ENCODE assay signal across 28 mouse cellular contexts in genomic region chr8:27903796-27904195, GRCm38 (mm10).
A peak's percentile ranks its signal among the peaks of the same experiment; 100 is the strongest.
DNase-seq lines count a peak whose midpoint lies in the region; ATAC-seq and TF ChIP-seq lines count a peak whose summit lies in the region.
"Had no signal": no experiment of that assay in that cellular context is flagged by ENCODE, and none has a peak within 500 bp of the region (broad histone marks: within the 10 kb centered on the region; RNA-seq: fewer than 3 reads in every experiment).

No protein-coding gene starts in this region.

- H3K4me3 ChIP-seq in hindbrain, embryonic 11.5 days (ENCODE audit: low read depth, low read length), result no peak overlapping the region
- no peak overlapping the region for H3K4me3 ChIP-seq in hindbrain, embryonic 13.5 days
- H3K4me3 ChIP-seq in ES-E14 (ENCODE audit: insufficient read depth in 1 of 2, low read depth in 1 of 2, low read length in 2 of 2, poor library complexity in 1 of 2, severe bottlenecking in 1 of 2), result no peak overlapping the region
- H3K4me3 ChIP-seq in thymus, adult 2 months (ENCODE audit: control insufficient read depth, insufficient read depth, low read length), result no peak overlapping the region
- H3K4me3 ChIP-seq: embryonic facial prominence, embryonic 13.5 days; forebrain, embryonic 10.5 days; hindbrain, embryonic 15.5 days; limb, embryonic 12.5 days; liver, embryonic 15.5 days; midbrain, embryonic 10.5 days; neural tube, embryonic 12.5 days had no signal

- no peak for ATAC-seq in hindbrain, embryonic 11.5 days (ENCODE audit: low FRiP score)
- ATAC-seq in hindbrain, embryonic 13.5 days (ENCODE audit: low FRiP score), result no peak
- ATAC-seq: CD4-positive, CD25-positive, alpha-beta regulatory T cell, adult 4 months; forebrain, postnatal 0 days; inflammation-experienced regulatory T-cells, adult 6 months had no signal

- no peak overlapping the region for H3K9ac ChIP-seq in hindbrain, embryonic 11.5 days (ENCODE audit: low read depth, low read length)
- no peak overlapping the region for H3K9ac ChIP-seq in hindbrain, embryonic 13.5 days
- H3K9ac ChIP-seq in ES-E14 (ENCODE audit: insufficient read depth, low read depth, low read length, poor library complexity, severe bottlenecking), result no peak overlapping the region
- H3K9ac ChIP-seq: embryonic facial prominence, embryonic 13.5 days; forebrain, postnatal 0 days; hindbrain, embryonic 15.5 days; limb, embryonic 12.5 days; liver, embryonic 15.5 days; lung, embryonic 14.5 days; neural tube, embryonic 12.5 days had no signal

- 17% methylated on average over 2 of the region's 2 CpGs for whole genome bisulfite sequencing in hindbrain, embryonic 11.5 days
- WGBS in hindbrain, embryonic 13.5 days, result 15% methylated on average over 2 of the region's 2 CpGs
- WGBS in thymus, adult 2 months, result 39% methylated on average over 2 of the region's 2 CpGs

- H3K27ac ChIP-seq in hindbrain, embryonic 11.5 days (ENCODE audit: low read depth, low read length), result no peak overlapping the region
- no peak overlapping the region for H3K27ac ChIP-seq in hindbrain, embryonic 13.5 days
- no peak overlapping the region for H3K27ac ChIP-seq in ES-E14 (ENCODE audit: insufficient read depth, low read depth, low read length, poor library complexity, severe bottlenecking)
- no peak overlapping the region for H3K27ac ChIP-seq in thymus, adult 2 months (ENCODE audit: control insufficient read depth, insufficient read depth, low read length)
- H3K27ac ChIP-seq: embryonic facial prominence, embryonic 13.5 days; forebrain, embryonic 10.5 days; hindbrain, embryonic 15.5 days; limb, embryonic 12.5 days; liver, embryonic 15.5 days; midbrain, embryonic 10.5 days; neural tube, embryonic 12.5 days had no signal

- no peaks in the 10 kb centered on the region for H3K36me3 ChIP-seq in hindbrain, embryonic 11.5 days (ENCODE audit: control insufficient read depth, insufficient read depth, low read length)
- no peaks in the 10 kb centered on the region for H3K36me3 ChIP-seq in hindbrain, embryonic 13.5 days
- no peaks in the 10 kb centered on the region for H3K36me3 ChIP-seq in ES-E14 (ENCODE audit: control insufficient read depth, insufficient read depth, low read length, poor library complexity, severe bottlenecking)
- H3K36me3 ChIP-seq in thymus, adult 2 months (ENCODE audit: control insufficient read depth, insufficient read depth, low read length), result no peaks in the 10 kb centered on the region
- H3K36me3 ChIP-seq: embryonic facial prominence, embryonic 13.5 days; forebrain, embryonic 10.5 days; hindbrain, embryonic 15.5 days; limb, embryonic 12.5 days; liver, embryonic 15.5 days; midbrain, embryonic 10.5 days; neural tube, embryonic 12.5 days had no signal

- H3K27me3 ChIP-seq in hindbrain, embryonic 11.5 days (ENCODE audit: control insufficient read depth, insufficient read depth, low read length), result no peaks in the 10 kb centered on the region
- H3K27me3 ChIP-seq in hindbrain, embryonic 13.5 days, result no peaks in the 10 kb centered on the region
- H3K27me3 ChIP-seq in thymus, adult 2 months (ENCODE audit: control insufficient read depth, insufficient read depth, low read length), result no peaks in the 10 kb centered on the region
- H3K27me3 ChIP-seq: embryonic facial prominence, embryonic 13.5 days; hindbrain, embryonic 15.5 days; limb, embryonic 12.5 days; liver, embryonic 15.5 days; neural tube, embryonic 12.5 days had no signal

- H3K4me1 ChIP-seq in hindbrain, embryonic 11.5 days (replicated peaks; ENCODE audit: control insufficient read depth, insufficient read depth, low read length), result no peaks in the 10 kb centered on the region
- no peaks in the 10 kb centered on the region for H3K4me1 ChIP-seq in hindbrain, embryonic 13.5 days (replicated peaks)
- H3K4me1 ChIP-seq in ES-E14 (ENCODE audit: control insufficient read depth in 2 of 2, insufficient read depth in 2 of 2, low read length in 2 of 2, poor library complexity in 1 of 2), result peaks cover 2 to 3% of the 10 kb centered on the region in 2 experiments; a peak in 2 of 4 replicates
- H3K4me1 ChIP-seq in thymus, adult 2 months (replicated peaks; ENCODE audit: control insufficient read depth, insufficient read depth, low read length), result no peaks in the 10 kb centered on the region
- H3K4me1 ChIP-seq: embryonic facial prominence, embryonic 13.5 days; liver, embryonic 15.5 days had no signal

- H3K9me3 ChIP-seq in hindbrain, embryonic 11.5 days (ENCODE audit: control insufficient read depth, low read length), result no peaks in the 10 kb centered on the region
- no peaks in the 10 kb centered on the region for H3K9me3 ChIP-seq in hindbrain, embryonic 13.5 days
- no peaks in the 10 kb centered on the region for H3K9me3 ChIP-seq in ES-E14 (ENCODE audit: control insufficient read depth, insufficient read depth, low read depth, low read length)
- H3K9me3 ChIP-seq: embryonic facial prominence, embryonic 13.5 days; forebrain, embryonic 10.5 days; hindbrain, embryonic 15.5 days; limb, embryonic 12.5 days; liver, embryonic 15.5 days; midbrain, embryonic 10.5 days; neural tube, embryonic 12.5 days had no signal

- in situ Hi-C loops in ES-E14 (cut with MboI; ENCODE audit: low sequenced_read_pairs in 2 of 2, unreplicated experiment in 2 of 2), result no loop called here

- no peak overlapping the region for H3K4me2 ChIP-seq in hindbrain, embryonic 11.5 days (replicated peaks; ENCODE audit: low read depth, low read length)
- no peak overlapping the region for H3K4me2 ChIP-seq in hindbrain, embryonic 13.5 days
- H3K4me2 ChIP-seq: embryonic facial prominence, embryonic 13.5 days; hindbrain, embryonic 15.5 days; limb, embryonic 12.5 days; liver, embryonic 15.5 days; lung, embryonic 14.5 days; neural tube, embryonic 12.5 days had no signal

- DNase-seq in hindbrain, embryonic 11.5 days (ENCODE audit: low spot score), result peak; percentile 8
- peak; percentile 54 for DNase-seq in ES-E14 (ENCODE audit: low read depth, low spot score)
- DNase-seq in brain, embryonic 14.5 days (ENCODE audit: low read depth), result peak; percentile 21
- DNase-seq in mesoderm, embryonic 11.5 days (ENCODE audit: low read depth, low spot score), result peak; percentile 24
- DNase-seq in adrenal gland, postnatal 14 days, result no peak
- DNase-seq in thymus, adult 2 months, result no peak
- DNase-seq: adrenal gland, postnatal 36 days; cerebellum, adult 2 months; cerebellum, postnatal 14 days; forebrain, postnatal 0 days; gastrocnemius, postnatal 10 days; kidney, adult 11 months; kidney, postnatal 14 days; lung, embryonic 14.5 days; lung, postnatal 14 days; right cerebral cortex, adult 18-20 months; spleen, adult 18-20 months; thymus, postnatal 36 days had no signal

- TF ChIP-seq POLR2A in brain, embryonic 14.5 days (IDR thresholded peaks at IDR 0.05; ENCODE audit: borderline replicate concordance, extremely low read depth, insufficient read depth, insufficient read length, poor library complexity, severe bottlenecking), result no peak
- TF ChIP-seq POLR2A in thymus, adult 2 months (IDR thresholded peaks at IDR 0.05; ENCODE audit: control insufficient read depth, extremely low read depth, insufficient read depth, low read length, poor library complexity), result no peak

- no peak for TF ChIP-seq CTCF in brain, embryonic 14.5 days (IDR thresholded peaks at IDR 0.05; ENCODE audit: borderline replicate concordance, extremely low read depth, insufficient read depth, insufficient read length)
- TF ChIP-seq CTCF in thymus, adult 2 months (IDR thresholded peaks at IDR 0.05; ENCODE audit: borderline replicate concordance, control insufficient read depth, extremely low read depth, insufficient read depth, low read length, poor library complexity), result no peak

TF ChIP-seq in ES-E14, 5 proteins besides CTCF, POLR2A, EP300 and RAD21:
- TF ChIP-seq ZC3H11A (IDR thresholded peaks at IDR 0.05; ENCODE audit: borderline replicate concordance, low read depth, low read length), result no peak
- no peak for TF ChIP-seq MAFK (IDR thresholded peaks at IDR 0.05; ENCODE audit: insufficient read depth, low read depth, low read length)
- no peak for TF ChIP-seq ZNF384 (IDR thresholded peaks at IDR 0.05; ENCODE audit: low read depth, low read length)
TF ChIP-seq in ES-E14: peak in this region for 0.

Comparison
In these comparisons a context has a peak if more than half of its experiments do, and no peak if none do; other contexts are left out.
1. DNase-seq: peak in hindbrain, embryonic 11.5 days (single experiment), ES-E14 (single experiment), brain, embryonic 14.5 days (single experiment) and mesoderm, embryonic 11.5 days (single experiment); none in adrenal gland, postnatal 14 days (single experiment) and thymus, adult 2 months (single experiment).